Mouse (Mus musculus): Measurements from ENCODE around the gene Gdf10. TPM values are rescaled to one million over a fixed set of nuclear protein-coding genes. Genes with fewer than 3 reads are reported as not detected.

Gdf10 gene
- polyA plus RNA-seq, 1 experiment from 2014 or later, result 2.0 TPM

DNA sequence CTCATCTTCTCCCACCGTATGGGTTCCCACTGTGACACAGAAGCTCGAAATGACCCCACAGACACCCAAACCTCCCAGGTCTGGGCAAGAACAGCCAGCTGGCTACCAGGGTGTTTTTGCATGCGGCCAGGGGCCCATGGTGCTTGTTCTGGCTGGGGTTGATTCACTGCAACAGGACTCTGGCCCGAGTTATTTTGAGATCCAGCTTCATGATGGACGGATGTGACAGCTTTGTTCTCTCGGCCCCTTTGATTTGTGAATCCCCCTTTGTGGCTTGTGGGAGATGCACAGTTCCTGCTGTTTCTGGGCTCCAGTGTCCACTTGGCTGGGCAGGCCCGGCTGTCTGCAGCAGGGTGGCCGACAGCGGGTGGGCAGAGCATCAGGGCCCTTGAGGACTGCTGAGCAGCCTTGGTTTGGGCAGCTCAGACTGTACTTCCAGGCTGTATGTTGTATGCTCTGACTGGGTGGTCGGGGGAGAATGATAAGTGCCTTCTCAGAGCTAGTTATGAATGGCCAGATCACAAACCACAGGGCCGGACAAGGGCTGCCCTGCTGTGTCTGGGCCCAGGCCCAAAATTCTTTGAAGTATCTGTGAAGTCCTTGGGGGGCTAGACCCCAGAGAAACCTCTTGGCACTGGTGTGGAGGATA is 34.9 kb upstream of the Gdf10 start:
- no peak overlapping the region for H3K4me2 ChIP-seq (replicated peaks; ENCODE audit: low read depth)
- WGBS, result 83% methylated on average over 11 of the region's 11 CpGs
- no peaks in the 10 kb centered on the region for H3K9me3 ChIP-seq (ENCODE audit: control insufficient read depth, low read length)
- H3K9ac ChIP-seq (ENCODE audit: low read length), result no peak overlapping the region
- no peak for DNase-seq (ENCODE audit: low spot score)
- H3K4me1 ChIP-seq (replicated peaks; ENCODE audit: control insufficient read depth, insufficient read depth), result no peaks in the 10 kb centered on the region
- H3K36me3 ChIP-seq (ENCODE audit: control insufficient read depth, insufficient read depth, low read length), result no peaks in the 10 kb centered on the region
- H3K4me3 ChIP-seq (ENCODE audit: low read depth, low read length), result no peak overlapping the region
- H3K27ac ChIP-seq (replicated peaks), result no peak overlapping the region
- ATAC-seq (ENCODE audit: low FRiP score, low TSS enrichment), result no peak
- no peaks in the 10 kb centered on the region for H3K27me3 ChIP-seq (ENCODE audit: control insufficient read depth, insufficient read depth, low read length)
- TF ChIP-seq EP300 (optimal IDR thresholded peaks at IDR 0.05) (no peak), CTCF (IDR thresholded peaks at IDR 0.05; ENCODE audit: low read depth) (no peak)

DNA sequence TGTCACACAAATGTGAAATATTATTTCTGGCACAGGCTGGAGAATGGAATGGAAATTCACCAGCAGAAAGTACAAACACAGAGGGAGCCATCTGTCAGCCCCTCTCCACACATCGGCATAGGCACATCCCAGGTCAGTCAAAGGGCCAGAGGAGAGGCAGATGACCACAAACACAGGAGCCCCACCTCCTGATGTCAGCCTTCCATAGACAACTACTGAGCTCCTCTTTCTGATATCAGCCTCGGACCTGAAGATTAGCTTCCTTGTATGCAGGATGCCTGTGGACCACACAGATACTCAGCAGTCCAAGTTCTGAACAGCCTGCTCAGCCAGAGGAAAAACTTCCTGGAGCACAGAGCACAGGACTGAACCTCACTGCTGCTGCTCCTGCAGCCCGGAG is 33.4 kb upstream of the Gdf10 start:
- Histone ChIP-seq H3K27me3 (ENCODE audit: control insufficient read depth, insufficient read depth, low read length) (no peaks in the 10 kb centered on the region), H3K4me3 (ENCODE audit: low read depth, low read length) (no peak overlapping the region), H3K36me3 (ENCODE audit: control insufficient read depth, insufficient read depth, low read length) (no peaks in the 10 kb centered on the region), H3K27ac (replicated peaks) (no peak overlapping the region), H3K9me3 (ENCODE audit: control insufficient read depth, low read length) (no peaks in the 10 kb centered on the region), H3K4me1 (replicated peaks; ENCODE audit: control insufficient read depth, insufficient read depth) (no peaks in the 10 kb centered on the region), H3K4me2 (replicated peaks; ENCODE audit: low read depth) (no peak overlapping the region), H3K9ac (ENCODE audit: low read length) (no peak overlapping the region)
- 36% methylated on average over 3 of the region's 3 CpGs for WGBS
- no peak for DNase-seq (ENCODE audit: low spot score)
- ATAC-seq (ENCODE audit: low FRiP score, low TSS enrichment), result no peak
- TF ChIP-seq CTCF (IDR thresholded peaks at IDR 0.05; ENCODE audit: low read depth), result no peak
- TF ChIP-seq EP300 (optimal IDR thresholded peaks at IDR 0.05), result no peak

DNA sequence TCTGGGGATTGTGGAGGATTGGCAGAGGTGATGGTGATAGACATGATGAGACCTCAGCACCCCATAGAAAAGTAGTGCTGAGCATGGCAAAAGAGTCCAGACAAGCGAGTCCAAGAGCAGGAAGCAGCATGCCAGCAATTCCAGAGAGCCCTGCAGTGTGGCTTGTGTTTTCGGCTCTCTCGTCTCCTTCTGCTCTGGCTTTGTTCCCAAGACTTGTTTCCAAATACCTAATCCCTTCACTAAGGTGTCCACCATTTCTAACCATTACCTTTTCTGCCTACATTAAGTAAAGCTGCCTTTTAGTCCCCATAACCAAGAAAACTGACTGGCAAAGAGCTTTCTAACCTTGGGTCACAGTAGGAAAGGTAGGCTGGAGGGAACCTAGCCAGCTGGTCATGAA is 31.9 kb upstream of the Gdf10 start:
- Histone ChIP-seq H3K4me3 (ENCODE audit: low read depth, low read length) (no peak overlapping the region), H3K4me1 (replicated peaks; ENCODE audit: control insufficient read depth, insufficient read depth) (no peaks in the 10 kb centered on the region), H3K27ac (replicated peaks) (no peak overlapping the region), H3K27me3 (ENCODE audit: control insufficient read depth, insufficient read depth, low read length) (no peaks in the 10 kb centered on the region), H3K36me3 (ENCODE audit: control insufficient read depth, insufficient read depth, low read length) (no peaks in the 10 kb centered on the region), H3K9me3 (ENCODE audit: control insufficient read depth, low read length) (no peaks in the 10 kb centered on the region), H3K9ac (ENCODE audit: low read length) (no peak overlapping the region), H3K4me2 (replicated peaks; ENCODE audit: low read depth) (no peak overlapping the region)
- WGBS, result 66% methylated on average over 3 of the region's 3 CpGs
- no peak for TF ChIP-seq CTCF (IDR thresholded peaks at IDR 0.05; ENCODE audit: low read depth)
- ATAC-seq (ENCODE audit: low FRiP score, low TSS enrichment) (no peak), DNase-seq (ENCODE audit: low spot score) (no peak)

DNA sequence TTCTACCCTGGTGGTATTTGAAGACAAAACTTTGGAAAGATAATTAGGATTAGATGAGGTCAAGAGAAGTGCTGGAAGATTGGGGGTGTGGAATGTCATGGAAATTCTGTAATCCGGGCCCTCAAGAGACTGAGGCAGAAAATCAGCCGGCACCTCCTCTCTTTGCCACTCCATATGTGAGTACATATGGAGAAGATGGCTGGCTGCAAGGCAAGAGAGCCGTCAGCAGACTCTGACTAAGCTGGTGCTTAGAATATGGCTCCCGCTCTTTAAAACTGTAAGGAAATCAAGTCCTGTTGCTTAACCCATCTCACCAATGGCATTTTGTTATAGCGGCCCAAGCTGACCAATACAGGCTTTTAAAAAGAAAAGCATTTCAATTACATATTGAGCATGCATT is 27.6 kb upstream of the Gdf10 start:
- DNase-seq (ENCODE audit: low spot score) (no peak), ATAC-seq (ENCODE audit: low FRiP score, low TSS enrichment) (no peak)
- no peaks in the 10 kb centered on the region for H3K27me3 ChIP-seq (ENCODE audit: control insufficient read depth, insufficient read depth, low read length)
- no peak overlapping the region for H3K27ac ChIP-seq (replicated peaks)
- no peaks in the 10 kb centered on the region for H3K9me3 ChIP-seq (ENCODE audit: control insufficient read depth, low read length)
- H3K4me2 ChIP-seq (replicated peaks; ENCODE audit: low read depth), result no peak overlapping the region
- no peak overlapping the region for H3K4me3 ChIP-seq (ENCODE audit: low read depth, low read length)
- 92% methylated on average over 5 of the region's 5 CpGs for WGBS
- H3K4me1 ChIP-seq (replicated peaks; ENCODE audit: control insufficient read depth, insufficient read depth), result no peaks in the 10 kb centered on the region
- H3K36me3 ChIP-seq (ENCODE audit: control insufficient read depth, insufficient read depth, low read length), result no peaks in the 10 kb centered on the region
- no peak overlapping the region for H3K9ac ChIP-seq (ENCODE audit: low read length)
- TF ChIP-seq EP300 (optimal IDR thresholded peaks at IDR 0.05), result no peak
- no peak for TF ChIP-seq CTCF (IDR thresholded peaks at IDR 0.05; ENCODE audit: low read depth)

DNA sequence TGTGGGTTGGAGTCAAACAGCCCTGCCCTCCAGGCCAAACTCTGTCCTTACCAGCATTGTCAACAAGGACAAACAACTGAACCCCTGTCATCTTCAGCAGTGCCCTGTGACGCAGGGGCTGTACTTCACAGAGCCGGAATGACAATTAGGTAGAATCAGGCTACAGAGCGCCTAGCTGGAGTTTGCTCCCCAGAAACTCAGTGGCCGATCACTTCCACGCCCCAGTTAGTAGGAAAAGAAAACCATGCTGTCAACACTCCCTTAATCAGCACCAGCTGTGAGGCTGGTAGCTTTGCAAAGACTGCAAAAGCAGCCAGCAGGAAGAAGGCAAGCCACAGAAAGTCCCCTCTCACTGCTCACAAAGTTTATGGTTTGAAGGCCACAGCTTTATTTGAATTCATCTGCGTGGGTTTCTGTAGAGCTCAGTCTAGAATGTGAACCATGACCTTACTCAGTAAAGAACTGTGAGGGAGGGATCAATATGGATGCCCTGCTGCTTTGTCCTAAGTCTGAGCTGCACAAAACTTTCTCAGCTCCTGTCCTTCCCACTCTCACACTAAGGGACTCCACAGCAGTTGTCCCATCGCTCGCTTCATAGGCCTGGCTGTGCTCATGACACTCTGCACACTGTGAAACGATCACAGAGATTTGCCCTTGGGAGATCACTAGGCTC is 26.6 kb upstream of the Gdf10 start:
- no peak overlapping the region for H3K4me3 ChIP-seq (ENCODE audit: low read depth, low read length)
- no peak overlapping the region for H3K27ac ChIP-seq (replicated peaks)
- TF ChIP-seq EP300 (optimal IDR thresholded peaks at IDR 0.05), result no peak
- TF ChIP-seq CTCF (IDR thresholded peaks at IDR 0.05; ENCODE audit: low read depth), result no peak
- no peak for ATAC-seq (ENCODE audit: low FRiP score, low TSS enrichment)
- no peaks in the 10 kb centered on the region for H3K27me3 ChIP-seq (ENCODE audit: control insufficient read depth, insufficient read depth, low read length)
- H3K9ac ChIP-seq (ENCODE audit: low read length), result no peak overlapping the region
- H3K36me3 ChIP-seq (ENCODE audit: control insufficient read depth, insufficient read depth, low read length), result no peaks in the 10 kb centered on the region
- 52% methylated on average over 9 of the region's 9 CpGs for WGBS
- no peaks in the 10 kb centered on the region for H3K9me3 ChIP-seq (ENCODE audit: control insufficient read depth, low read length)
- H3K4me1 ChIP-seq (replicated peaks; ENCODE audit: control insufficient read depth, insufficient read depth), result no peaks in the 10 kb centered on the region
- no peak for DNase-seq (ENCODE audit: low spot score)
- H3K4me2 ChIP-seq (replicated peaks; ENCODE audit: low read depth), result no peak overlapping the region

DNA sequence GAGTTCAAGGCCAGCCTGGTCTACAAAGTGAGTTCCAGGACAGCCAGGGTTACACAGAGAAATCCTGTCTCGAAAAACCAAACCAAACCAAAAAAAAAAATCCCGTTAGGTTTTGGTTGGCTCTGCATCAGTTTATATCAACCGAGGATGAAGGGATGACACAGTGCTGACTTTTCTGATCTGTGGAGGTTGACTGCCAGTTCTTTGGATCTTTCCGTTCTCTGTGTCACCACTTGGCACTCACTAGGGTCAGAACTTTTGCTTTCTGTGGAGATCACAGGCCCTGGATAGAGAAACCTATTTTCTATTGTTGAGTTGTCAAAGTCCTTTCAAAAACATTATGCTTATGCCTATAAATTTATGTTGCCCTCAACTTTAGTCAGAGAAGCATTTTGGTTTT is 20.6 kb upstream of the Gdf10 start:
- Histone ChIP-seq H3K4me3 (ENCODE audit: low read depth, low read length) (no peak overlapping the region), H3K36me3 (ENCODE audit: control insufficient read depth, insufficient read depth, low read length) (no peaks in the 10 kb centered on the region), H3K9ac (ENCODE audit: low read length) (no peak overlapping the region), H3K4me2 (replicated peaks; ENCODE audit: low read depth) (no peak overlapping the region), H3K27ac (replicated peaks) (no peak overlapping the region), H3K4me1 (replicated peaks; ENCODE audit: control insufficient read depth, insufficient read depth) (no peaks in the 10 kb centered on the region), H3K27me3 (ENCODE audit: control insufficient read depth, insufficient read depth, low read length) (no peaks in the 10 kb centered on the region), H3K9me3 (ENCODE audit: control insufficient read depth, low read length) (no peaks in the 10 kb centered on the region)
- TF ChIP-seq EP300 (optimal IDR thresholded peaks at IDR 0.05) (no peak), CTCF (IDR thresholded peaks at IDR 0.05; ENCODE audit: low read depth) (no peak)
- ATAC-seq (ENCODE audit: low FRiP score, low TSS enrichment) (no peak), DNase-seq (ENCODE audit: low spot score) (no peak)
- 85% methylated on average over 4 of the region's 4 CpGs for WGBS
